Mouse (Mus musculus): ENCODE measurements around the gene Nol8. TPM values are rescaled to one million over a fixed set of nuclear protein-coding genes. Genes with fewer than 3 reads are reported as not detected.

The Nol8 gene
- total RNA-seq, 1 experiment = 41.1 TPM

- H3K36me3 ChIP-seq (ENCODE audit: control insufficient read depth, insufficient read depth, low read length, poor library complexity, severe bottlenecking) = peaks cover 69% of the 10 kb centered on the region
- no peak overlapping the region for H3K9ac ChIP-seq (ENCODE audit: insufficient read depth, low read depth, low read length, poor library complexity, severe bottlenecking)
- no peak overlapping the region for H3K4me3 ChIP-seq (ENCODE audit: insufficient read depth in 1 of 2, low read depth in 1 of 2, low read length in 2 of 2, poor library complexity in 1 of 2, severe bottlenecking in 1 of 2)
- peaks cover 4 to 6% of the 10 kb centered on the region in 2 experiments; a peak in 3 of 4 replicates for H3K4me1 ChIP-seq (ENCODE audit: control insufficient read depth in 2 of 2, insufficient read depth in 2 of 2, low read length in 2 of 2, poor library complexity in 1 of 2)
- TF ChIP-seq ZNF384 (IDR thresholded peaks at IDR 0.05; ENCODE audit: low read depth, low read length) = no peak
- TF ChIP-seq HCFC1 (IDR thresholded peaks at IDR 0.05; ENCODE audit: borderline replicate concordance, insufficient read depth, low read length) = no peak
- no peak for TF ChIP-seq CHD2 (IDR thresholded peaks at IDR 0.05; ENCODE audit: low read depth, low read length)
- no peak for TF ChIP-seq ZC3H11A (IDR thresholded peaks at IDR 0.05; ENCODE audit: borderline replicate concordance, low read depth, low read length)
- no peak for TF ChIP-seq MAFK (IDR thresholded peaks at IDR 0.05; ENCODE audit: insufficient read depth, low read depth, low read length)
- DNase-seq (ENCODE audit: low read depth, low spot score) = no peak
- in situ Hi-C loops (cut with MboI; ENCODE audit: low sequenced_read_pairs in 2 of 2, unreplicated experiment in 2 of 2) = no loop called here
- no peaks in the 10 kb centered on the region for H3K9me3 ChIP-seq (ENCODE audit: control insufficient read depth, insufficient read depth, low read depth, low read length)
- H3K27ac ChIP-seq (ENCODE audit: insufficient read depth, low read depth, low read length, poor library complexity, severe bottlenecking) = no peak overlapping the region
Measured at GRCm38 (mm10) chr13:49703216-49703779, 50.4 kb downstream of the Nol8 start.

GRCm38 (mm10) chr13:49706032-49706690 lies 53.3 kb downstream of the Nol8 start:
- Histone ChIP-seq H3K4me1 (ENCODE audit: control insufficient read depth in 2 of 2, insufficient read depth in 2 of 2, low read length in 2 of 2, poor library complexity in 1 of 2) (peaks cover 4 to 6% of the 10 kb centered on the region in 2 experiments; a peak in 3 of 4 replicates), H3K9ac (ENCODE audit: insufficient read depth, low read depth, low read length, poor library complexity, severe bottlenecking) (no peak overlapping the region), H3K9me3 (ENCODE audit: control insufficient read depth, insufficient read depth, low read depth, low read length) (no peaks in the 10 kb centered on the region), H3K36me3 (ENCODE audit: control insufficient read depth, insufficient read depth, low read length, poor library complexity, severe bottlenecking) (peaks cover 78% of the 10 kb centered on the region), H3K4me3 (ENCODE audit: insufficient read depth in 1 of 2, low read depth in 1 of 2, low read length in 2 of 2, poor library complexity in 1 of 2, severe bottlenecking in 1 of 2) (no peak overlapping the region), H3K27ac (ENCODE audit: insufficient read depth, low read depth, low read length, poor library complexity, severe bottlenecking) (no peak overlapping the region)
- no peak for TF ChIP-seq ZC3H11A (IDR thresholded peaks at IDR 0.05; ENCODE audit: borderline replicate concordance, low read depth, low read length)
- TF ChIP-seq ZNF384 (IDR thresholded peaks at IDR 0.05; ENCODE audit: low read depth, low read length) = no peak
- TF ChIP-seq CHD2 (IDR thresholded peaks at IDR 0.05; ENCODE audit: low read depth, low read length) = no peak
- TF ChIP-seq HCFC1 (IDR thresholded peaks at IDR 0.05; ENCODE audit: borderline replicate concordance, insufficient read depth, low read length) = no peak
- no peak for TF ChIP-seq MAFK (IDR thresholded peaks at IDR 0.05; ENCODE audit: insufficient read depth, low read depth, low read length)
- in situ Hi-C loops (cut with MboI; ENCODE audit: low sequenced_read_pairs in 2 of 2, unreplicated experiment in 2 of 2) = no loop called here
- DNase-seq (ENCODE audit: low read depth, low spot score) = no peak

- H3K36me3 ChIP-seq (ENCODE audit: control insufficient read depth, insufficient read depth, low read length, poor library complexity, severe bottlenecking) = peaks cover 72% of the 10 kb centered on the region
- H3K27ac ChIP-seq (ENCODE audit: insufficient read depth, low read depth, low read length, poor library complexity, severe bottlenecking) = no peak overlapping the region
- no peak overlapping the region for H3K4me3 ChIP-seq (ENCODE audit: insufficient read depth in 1 of 2, low read depth in 1 of 2, low read length in 2 of 2, poor library complexity in 1 of 2, severe bottlenecking in 1 of 2)
- DNase-seq (ENCODE audit: low read depth, low spot score) = no peak
- TF ChIP-seq MAFK (IDR thresholded peaks at IDR 0.05; ENCODE audit: insufficient read depth, low read depth, low read length) (no peak), ZNF384 (IDR thresholded peaks at IDR 0.05; ENCODE audit: low read depth, low read length) (no peak), HCFC1 (IDR thresholded peaks at IDR 0.05; ENCODE audit: borderline replicate concordance, insufficient read depth, low read length) (no peak), ZC3H11A (IDR thresholded peaks at IDR 0.05; ENCODE audit: borderline replicate concordance, low read depth, low read length) (no peak), CHD2 (IDR thresholded peaks at IDR 0.05; ENCODE audit: low read depth, low read length) (no peak)
- in situ Hi-C loops (cut with MboI; ENCODE audit: low sequenced_read_pairs in 2 of 2, unreplicated experiment in 2 of 2) = no loop called here
- no peaks in the 10 kb centered on the region for H3K9me3 ChIP-seq (ENCODE audit: control insufficient read depth, insufficient read depth, low read depth, low read length)
- H3K9ac ChIP-seq (ENCODE audit: insufficient read depth, low read depth, low read length, poor library complexity, severe bottlenecking) = no peak overlapping the region
- peaks cover 4 to 6% of the 10 kb centered on the region in 2 experiments; a peak in 3 of 4 replicates for H3K4me1 ChIP-seq (ENCODE audit: control insufficient read depth in 2 of 2, insufficient read depth in 2 of 2, low read length in 2 of 2, poor library complexity in 1 of 2)
Measured at GRCm38 (mm10) chr13:49708311-49708710, 55.4 kb downstream of the Nol8 start.

GRCm38 (mm10) chr13:49712047-49712721 lies 59.3 kb downstream of the Nol8 start:
- Histone ChIP-seq H3K4me3 (ENCODE audit: insufficient read depth in 1 of 2, low read depth in 1 of 2, low read length in 2 of 2, poor library complexity in 1 of 2, severe bottlenecking in 1 of 2) (no peak overlapping the region), H3K9ac (ENCODE audit: insufficient read depth, low read depth, low read length, poor library complexity, severe bottlenecking) (no peak overlapping the region), H3K4me1 (ENCODE audit: control insufficient read depth in 2 of 2, insufficient read depth in 2 of 2, low read length in 2 of 2, poor library complexity in 1 of 2) (no peaks in the 10 kb centered on the region), H3K36me3 (ENCODE audit: control insufficient read depth, insufficient read depth, low read length, poor library complexity, severe bottlenecking) (peaks cover 66% of the 10 kb centered on the region), H3K9me3 (ENCODE audit: control insufficient read depth, insufficient read depth, low read depth, low read length) (no peaks in the 10 kb centered on the region), H3K27ac (ENCODE audit: insufficient read depth, low read depth, low read length, poor library complexity, severe bottlenecking) (no peak overlapping the region)
- in situ Hi-C loops (cut with MboI; ENCODE audit: low sequenced_read_pairs in 2 of 2, unreplicated experiment in 2 of 2) = no loop called here
- DNase-seq (ENCODE audit: low read depth, low spot score) = no peak
- TF ChIP-seq MAFK (IDR thresholded peaks at IDR 0.05; ENCODE audit: insufficient read depth, low read depth, low read length) (no peak), ZNF384 (IDR thresholded peaks at IDR 0.05; ENCODE audit: low read depth, low read length) (no peak), ZC3H11A (IDR thresholded peaks at IDR 0.05; ENCODE audit: borderline replicate concordance, low read depth, low read length) (no peak), HCFC1 (IDR thresholded peaks at IDR 0.05; ENCODE audit: borderline replicate concordance, insufficient read depth, low read length) (no peak)
